Mouse (Mus musculus): Measurements from ENCODE around the gene St6galnac3. TPM values are rescaled to one million over a fixed set of nuclear protein-coding genes. Genes with fewer than 3 reads are reported as not detected.

St6galnac3 gene
- polyA plus RNA-seq, 1 experiment from 2014 or later: 12.2 TPM

- CTCF ChIA-PET: no interaction called here
- no peaks in the 10 kb centered on the region for H3K27me3 ChIP-seq
- no peak for TF ChIP-seq CTCF (IDR thresholded peaks at IDR 0.05)
- POLR2A ChIA-PET: no interaction called here
- DNase-seq (ENCODE audit: low read depth, low spot score) (no peak), ATAC-seq (no peak)
- in situ Hi-C loops (cut with MboI; ENCODE audit: low pct_unique_long_range_greater_than_20kb): no loop called here
These were observed 435.0 kb downstream of the St6galnac3 start for GRCm38 (mm10) chr3:153289971-153290370.

- in situ Hi-C loops (cut with MboI; ENCODE audit: low pct_unique_long_range_greater_than_20kb): no loop called here
- ChIA-PET POLR2A (no interaction called here), CTCF (interaction anchor here (1.6 kb wide), 1 partner anchor 17 kb away, joined by 3 read pairs; no protein-coding TSS in a partner anchor)
- no peaks in the 10 kb centered on the region for H3K27me3 ChIP-seq
- TF ChIP-seq CTCF (IDR thresholded peaks at IDR 0.05): no peak
- no peak for ATAC-seq
- no peak for DNase-seq (ENCODE audit: low read depth, low spot score)
These were observed 437.4 kb downstream of the St6galnac3 start for GRCm38 (mm10) chr3:153287564-153287963.

GRCm38 (mm10) chr3:153287081-153287480 is 437.9 kb downstream of the St6galnac3 start:
- H3K27me3 ChIP-seq: no peaks in the 10 kb centered on the region
- ChIA-PET POLR2A (no interaction called here), CTCF (interaction anchor here (1.6 kb wide), 1 partner anchor 18 kb away, joined by 3 read pairs; no protein-coding TSS in a partner anchor)
- ATAC-seq (no peak), DNase-seq (ENCODE audit: low read depth, low spot score) (no peak)
- in situ Hi-C loops (cut with MboI; ENCODE audit: low pct_unique_long_range_greater_than_20kb): no loop called here
- no peak for TF ChIP-seq CTCF (IDR thresholded peaks at IDR 0.05)

- peaks cover 4% of the 10 kb centered on the region for H3K27me3 ChIP-seq
- DNase-seq (ENCODE audit: low read depth, low spot score): no peak
- ChIA-PET POLR2A (interaction anchor here (0.6 to 0.9 kb wide), 2 partner anchors 15 to 138 kb away, joined by 4 to 5 read pairs; no protein-coding TSS in a partner anchor), CTCF (interaction anchor here (0.7 to 1.5 kb wide), 5 partner anchors 9 to 64 kb away, joined by 3 to 6 read pairs (median 4); no protein-coding TSS in a partner anchor)
- in situ Hi-C loops (cut with MboI; ENCODE audit: low pct_unique_long_range_greater_than_20kb): no loop called here
- ATAC-seq: no peak
- TF ChIP-seq CTCF (IDR thresholded peaks at IDR 0.05): no peak
These were observed 442.7 kb downstream of the St6galnac3 start for GRCm38 (mm10) chr3:153282123-153282765.

GRCm38 (mm10) chr3:153278249-153278648 is 446.7 kb downstream of the St6galnac3 start:
- CTCF ChIA-PET: no interaction called here
- DNase-seq (ENCODE audit: low read depth, low spot score) (no peak), ATAC-seq (no peak)
- no peak for TF ChIP-seq CTCF (IDR thresholded peaks at IDR 0.05)
- H3K27me3 ChIP-seq: peaks cover 4% of the 10 kb centered on the region
- in situ Hi-C loops (cut with MboI; ENCODE audit: low pct_unique_long_range_greater_than_20kb): no loop called here
- POLR2A ChIA-PET: interaction anchor here (0.6 kb wide), 1 partner anchor 49 kb away, joined by 4 read pairs; no protein-coding TSS in a partner anchor

GRCm38 (mm10) chr3:153277389-153277999 is 447.5 kb downstream of the St6galnac3 start:
- peaks cover 4% of the 10 kb centered on the region for H3K27me3 ChIP-seq
- no peak for DNase-seq (ENCODE audit: low read depth, low spot score)
- no peak for TF ChIP-seq CTCF (IDR thresholded peaks at IDR 0.05)
- in situ Hi-C loops (cut with MboI; ENCODE audit: low pct_unique_long_range_greater_than_20kb): no loop called here
- no peak for ATAC-seq
- ChIA-PET CTCF (no interaction called here), POLR2A (no interaction called here)

- DNase-seq (ENCODE audit: low read depth, low spot score) (no peak), ATAC-seq (no peak)
- H3K27me3 ChIP-seq: peaks cover 4% of the 10 kb centered on the region
- POLR2A ChIA-PET: no interaction called here
- no peak for TF ChIP-seq CTCF (IDR thresholded peaks at IDR 0.05)
- CTCF ChIA-PET: no interaction called here
- in situ Hi-C loops (cut with MboI; ENCODE audit: low pct_unique_long_range_greater_than_20kb): no loop called here
These were observed 448.1 kb downstream of the St6galnac3 start for GRCm38 (mm10) chr3:153276830-153277388.

- ChIA-PET POLR2A (no interaction called here), CTCF (no interaction called here)
- in situ Hi-C loops (cut with MboI; ENCODE audit: low pct_unique_long_range_greater_than_20kb): no loop called here
- no peak for ATAC-seq
- DNase-seq (ENCODE audit: low read depth, low spot score): no peak
- TF ChIP-seq CTCF (IDR thresholded peaks at IDR 0.05): no peak
- H3K27me3 ChIP-seq: peaks cover 4% of the 10 kb centered on the region
These were observed 448.7 kb downstream of the St6galnac3 start for GRCm38 (mm10) chr3:153276101-153276829.

- ChIA-PET POLR2A (no interaction called here), CTCF (interaction anchor here (1.6 kb wide), 1 partner anchor 10 kb away, joined by 3 read pairs; no protein-coding TSS in a partner anchor)
- in situ Hi-C loops (cut with MboI; ENCODE audit: low pct_unique_long_range_greater_than_20kb): no loop called here
- DNase-seq (ENCODE audit: low read depth, low spot score): no peak
- no peak for ATAC-seq
- no peaks in the 10 kb centered on the region for H3K27me3 ChIP-seq
- no peak for TF ChIP-seq CTCF (IDR thresholded peaks at IDR 0.05)
These were observed 452.7 kb downstream of the St6galnac3 start for GRCm38 (mm10) chr3:153272241-153272640.

GRCm38 (mm10) chr3:153267397-153267796 is 457.6 kb downstream of the St6galnac3 start:
- in situ Hi-C loops (cut with MboI; ENCODE audit: low pct_unique_long_range_greater_than_20kb): no loop called here
- no peak for TF ChIP-seq CTCF (IDR thresholded peaks at IDR 0.05)
- POLR2A ChIA-PET: interaction anchor here (0.6 kb wide), 1 partner anchor 16 kb away, joined by 3 read pairs; no protein-coding TSS in a partner anchor
- ATAC-seq (no peak), DNase-seq (ENCODE audit: low read depth, low spot score) (no peak)
- CTCF ChIA-PET: interaction anchor here (0.9 to 1.8 kb wide), 4 partner anchors 11 to 24 kb away, joined by 3 to 8 read pairs (median 3); no protein-coding TSS in a partner anchor
- H3K27me3 ChIP-seq: no peaks in the 10 kb centered on the region

Measured in Patski (cell line).